Mouse (Mus musculus) liver, adult 2 months (tissue): ENCODE results near the gene Esm1.

ENCODE experiments used
- CTCF ChIP-seq: fragments of 200-500 bp; IDR thresholded peaks from 2 replicates; pipeline ENCODE4 v1.5.1; 2011; ENCODE audit warnings: low read depth, low read length, control low read depth
- POLR2A ChIP-seq: fragments of 200-500 bp; IDR thresholded peaks from 2 replicates; pipeline ENCODE4 v1.6.1; 2011; ENCODE audit warnings: low read length, control low read depth; ENCODE audit not compliant: insufficient read depth; ENCODE audit errors: extremely low read depth

DNA sequence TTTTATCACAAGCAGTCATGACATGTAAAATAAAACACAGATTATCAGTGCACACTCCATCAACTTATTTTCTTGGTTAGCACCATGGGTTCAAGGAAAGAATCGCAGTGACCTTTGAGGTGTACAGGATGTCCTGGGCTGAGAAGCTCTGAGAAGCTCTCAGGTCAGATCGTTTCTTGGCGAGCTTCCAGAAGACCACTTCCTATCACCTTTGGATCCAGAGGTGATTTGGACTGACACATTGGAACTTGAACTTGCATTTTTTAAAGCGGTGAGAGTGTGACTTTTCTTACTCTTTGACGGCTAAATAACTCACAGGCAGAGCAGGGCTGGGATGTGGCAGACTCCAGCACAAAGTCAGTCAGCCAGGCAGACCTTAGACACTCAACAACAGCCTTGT is 4.1 kb upstream of the Esm1 start:
- no peak for TF ChIP-seq POLR2A
- TF ChIP-seq CTCF: no peak
